Mouse (Mus musculus) MN1 (cell line): ENCODE data around the gene A930018P22Rik.
"Not testable (repeated sequence)": the region's sequence is repeated elsewhere in the genome, so short reads cannot be mapped to it uniquely, and the experiment has no call there.

ENCODE experiments used
- DNase-seq: peaks from one replicate; pipeline ENCODE4 v3.0.0-alpha.2; 2016; ENCODE audit warnings: low spot score

The A930018P22Rik gene

DNA sequence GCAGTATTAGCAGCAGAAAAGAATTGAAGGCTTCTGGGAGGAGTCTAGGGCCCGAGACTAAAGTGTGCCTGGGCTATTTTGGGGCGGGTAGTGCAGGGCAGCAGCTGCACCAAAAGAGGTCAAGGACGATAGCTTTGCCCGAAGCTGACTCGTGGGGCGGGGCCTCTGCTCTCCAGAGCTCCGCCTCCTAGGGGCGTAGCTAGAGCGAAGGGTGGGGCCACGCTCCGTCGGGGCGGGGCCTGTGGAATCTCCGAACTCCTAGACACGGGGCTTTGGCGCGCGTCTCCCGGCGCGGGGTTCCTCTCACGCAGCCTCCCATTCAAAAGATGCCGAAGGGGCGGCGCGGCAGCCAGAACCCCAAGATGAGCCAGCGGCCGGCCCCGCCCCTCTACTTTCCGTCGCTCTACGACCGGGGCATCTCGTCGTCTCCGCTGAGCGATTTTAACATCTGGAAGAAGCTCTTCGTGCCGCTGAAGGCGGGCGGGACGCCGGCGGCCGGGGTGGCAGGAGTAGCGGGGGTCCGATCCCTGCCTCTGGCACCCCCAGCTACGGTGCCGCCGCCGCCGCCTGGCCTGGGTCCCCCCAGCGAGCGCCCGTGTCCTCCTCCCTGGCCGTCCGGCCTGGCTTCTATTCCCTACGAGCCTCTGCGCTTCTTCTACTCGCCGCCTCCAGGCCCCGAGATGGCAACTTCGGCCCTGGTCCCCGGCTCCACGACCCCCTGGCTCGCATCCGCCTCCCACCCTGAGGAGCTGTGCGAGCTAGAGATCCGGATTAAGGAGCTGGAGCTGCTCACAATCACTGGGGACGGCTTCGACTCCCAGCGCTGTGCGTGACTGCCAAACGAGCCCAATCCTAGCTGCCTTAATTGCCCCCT lies at the start of gene A930018P22Rik:
A930018P22Rik (plus strand) TSS at position 265 of the 874 bp plus-strand sequence.
- DNase-seq: peak; percentile 92

DNA sequence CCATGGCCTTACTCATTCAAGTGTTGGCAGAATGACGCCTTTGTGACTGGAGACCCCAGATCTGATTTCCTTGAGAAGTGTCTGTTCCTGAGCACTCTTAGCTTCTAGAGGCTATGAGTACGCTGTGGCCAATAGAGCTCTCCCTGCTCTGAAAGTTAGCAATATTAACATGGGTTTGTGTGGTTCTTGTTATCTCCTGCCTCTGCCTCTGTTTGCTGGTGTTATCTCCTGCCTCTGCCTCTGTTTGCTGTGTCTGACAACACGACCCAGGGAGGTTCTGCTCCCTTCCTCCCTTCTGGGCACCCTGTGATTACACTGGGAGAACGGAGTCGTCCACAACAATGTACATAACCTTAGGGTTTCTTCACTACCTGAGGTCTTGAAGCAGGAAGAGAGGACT lies 44.3 kb upstream of the A930018P22Rik start:
- DNase-seq: not testable (repeated sequence)

- not testable (repeated sequence) for DNase-seq
These were observed 41.0 kb upstream of the A930018P22Rik start for GRCm38 (mm10) chr2:104081436-104082050.

DNA sequence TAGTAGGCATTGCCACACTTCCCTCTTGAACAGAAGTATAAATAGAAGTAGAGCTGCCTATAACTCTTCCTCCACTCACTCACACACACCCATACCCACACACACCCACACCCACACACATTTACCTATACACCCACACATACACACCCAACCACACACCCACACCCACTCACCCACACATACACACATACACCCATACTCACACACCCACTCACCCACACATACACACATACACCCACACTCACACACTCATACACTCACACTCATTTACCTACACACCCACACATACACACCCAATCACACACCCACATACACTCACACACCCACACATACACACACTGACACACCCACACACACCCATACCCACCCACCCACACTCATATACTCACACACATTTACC lies 40.1 kb upstream of the A930018P22Rik start:
- DNase-seq: no peak

DNA sequence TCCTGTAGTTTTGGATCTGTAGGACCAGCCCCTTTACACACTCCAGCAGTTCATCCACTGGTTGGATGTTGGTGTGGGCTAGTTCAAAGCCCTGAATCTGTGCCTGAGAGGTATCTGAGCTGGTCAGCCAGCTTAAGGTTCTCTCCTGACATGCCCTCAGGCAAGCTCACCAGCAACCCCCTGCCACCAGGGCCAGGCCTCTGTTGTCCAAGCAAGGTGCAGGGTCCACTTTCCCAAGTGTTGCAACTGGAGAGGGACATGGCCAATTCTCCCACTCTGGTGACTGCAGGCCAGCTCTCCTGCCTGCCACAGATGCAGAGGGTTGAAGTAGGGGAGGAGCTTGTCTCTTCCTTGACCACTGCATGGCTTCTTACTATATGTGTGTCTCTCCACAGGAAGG lies 38.5 kb upstream of the A930018P22Rik start:
- DNase-seq: not testable (repeated sequence)

- DNase-seq: not testable (repeated sequence)
These were observed 35.0 kb upstream of the A930018P22Rik start for GRCm38 (mm10) chr2:104087562-104087961.

DNA sequence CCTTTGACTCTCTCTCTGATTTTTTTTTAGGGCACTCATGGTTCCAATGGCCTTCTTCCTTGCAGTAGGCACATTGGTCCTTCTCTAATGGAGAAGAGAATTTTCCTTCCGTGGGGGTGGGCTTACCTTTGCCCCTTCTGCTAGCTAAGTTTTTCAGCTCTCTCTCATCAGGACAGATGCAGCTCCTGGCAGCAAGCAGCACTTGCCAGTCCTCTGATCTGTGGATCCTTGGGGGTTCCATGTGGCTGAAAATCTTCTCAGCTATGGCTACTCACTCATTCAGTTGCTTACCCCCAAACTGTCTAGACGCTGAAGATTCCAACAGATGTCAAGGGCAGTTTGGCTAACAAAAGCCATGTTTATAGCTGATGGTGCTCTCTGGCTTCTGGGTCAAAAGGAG lies 29.3 kb upstream of the A930018P22Rik start:
- DNase-seq: no peak

- peak; percentile 80 for DNase-seq
These were observed 26.8 kb upstream of the A930018P22Rik start, which contains the start of gene Cd59a for GRCm38 (mm10) chr2:104095741-104096213. Cd59a (plus strand) TSS chr2:104095801.

- no peak for DNase-seq
These were observed 26.3 kb upstream of the A930018P22Rik start for GRCm38 (mm10) chr2:104096256-104096655.

DNA sequence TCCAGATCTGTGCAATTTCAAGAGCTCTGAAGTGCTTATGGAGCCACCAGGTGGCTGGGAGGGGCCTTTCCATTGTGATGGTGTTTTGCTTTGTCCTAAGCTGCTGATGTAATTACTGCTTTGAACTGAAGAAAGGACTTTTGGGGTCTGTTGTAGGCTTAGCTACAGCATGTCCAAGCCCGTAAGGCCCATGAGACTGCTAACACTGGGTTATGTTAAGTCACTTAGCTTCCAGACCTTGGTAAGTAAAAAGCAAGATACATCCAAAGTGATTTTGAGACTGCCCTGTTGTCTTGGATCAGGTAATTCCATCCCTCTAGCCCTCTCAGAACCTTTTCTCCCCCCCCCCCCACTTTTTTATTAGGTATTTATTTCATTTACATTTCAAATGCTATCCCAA lies 25.8 kb upstream of the A930018P22Rik start:
- DNase-seq: not testable (repeated sequence)

DNA sequence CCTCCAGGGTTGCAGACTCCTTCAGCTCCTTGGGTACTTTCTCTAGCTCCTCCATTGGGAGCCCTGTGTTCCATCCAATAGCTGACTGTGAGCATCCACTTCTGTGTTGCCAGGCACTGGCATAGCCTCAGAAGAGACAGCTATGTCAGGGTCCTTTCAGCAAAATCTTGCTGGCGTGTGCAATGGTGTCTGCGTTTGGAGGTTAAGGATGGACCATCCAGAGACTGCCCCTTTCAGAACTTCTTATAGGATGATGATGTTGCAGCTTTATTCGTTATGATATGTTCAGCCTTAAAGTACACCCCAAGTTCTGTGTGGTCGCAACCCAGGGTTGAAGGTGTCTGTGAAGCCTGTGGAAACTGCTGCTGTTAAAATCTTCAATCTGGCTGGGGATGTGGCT lies 25.2 kb upstream of the A930018P22Rik start:
- DNase-seq: not testable (repeated sequence)

GRCm38 (mm10) chr2:104098529-104099230 lies 23.9 kb upstream of the A930018P22Rik start:
- no peak for DNase-seq

DNA sequence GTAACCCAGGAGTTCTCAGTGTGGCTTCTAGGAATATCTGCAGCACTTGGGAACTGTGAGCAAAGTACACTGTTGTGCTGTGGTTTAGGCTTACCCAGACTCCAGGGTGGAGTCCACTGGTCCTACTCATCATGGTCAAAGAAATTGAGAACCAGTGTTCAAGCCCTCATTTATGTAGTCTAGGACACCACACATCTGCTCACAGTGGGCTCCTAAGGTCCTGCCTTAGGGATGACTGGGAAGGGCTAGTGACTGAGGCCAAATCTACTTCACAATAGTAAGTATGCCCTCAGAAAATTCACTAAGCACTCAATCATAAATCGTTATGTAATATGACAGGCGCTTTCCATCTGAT lies 23.4 kb upstream of the A930018P22Rik start:
- DNase-seq: no peak

DNA sequence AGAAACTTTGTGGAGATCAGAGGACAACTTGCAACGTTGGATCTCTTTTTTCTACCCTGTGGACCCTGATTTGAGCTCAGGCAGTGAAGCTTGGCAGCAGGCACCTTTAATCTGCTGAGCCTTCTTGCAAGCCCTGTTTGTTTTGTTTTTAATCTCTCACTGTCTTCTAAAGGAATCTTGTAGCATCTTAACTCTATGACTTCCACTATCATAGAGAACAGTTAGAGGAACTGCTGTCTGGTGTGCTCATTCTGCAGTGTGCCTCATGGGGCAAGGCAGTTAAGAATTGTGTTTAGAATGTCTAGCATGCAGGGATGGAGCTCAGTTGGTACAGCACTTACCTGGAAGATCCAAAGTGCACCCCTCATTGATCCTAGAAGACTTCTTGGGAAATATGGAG lies 22.6 kb upstream of the A930018P22Rik start:
- DNase-seq: no peak

DNA sequence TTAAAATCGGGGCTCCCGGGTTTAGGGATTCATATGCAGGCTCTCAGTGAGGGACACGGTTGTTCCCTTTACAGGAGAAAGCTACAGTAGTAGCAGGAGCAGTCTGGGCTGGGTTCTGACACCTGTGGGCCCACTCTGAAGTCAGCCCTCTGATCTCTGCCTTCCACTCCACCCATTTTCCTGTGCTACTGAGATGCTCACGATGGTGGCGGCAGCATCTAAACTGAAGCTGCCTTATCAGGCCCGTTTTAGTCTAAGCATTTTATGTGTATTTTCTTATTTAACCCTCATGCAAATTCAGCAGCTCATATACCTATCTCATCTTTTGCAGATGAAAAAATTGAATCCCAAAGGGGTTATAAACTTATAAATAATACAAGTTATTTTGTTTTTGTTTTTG lies 17.8 kb upstream of the A930018P22Rik start:
- no peak for DNase-seq

- DNase-seq: not testable (repeated sequence)
These were observed 13.5 kb upstream of the A930018P22Rik start for GRCm38 (mm10) chr2:104109021-104109420.

GRCm38 (mm10) chr2:104109528-104109927 lies 13.0 kb upstream of the A930018P22Rik start:
- no peak for DNase-seq

- no peak for DNase-seq
These were observed 12.5 kb upstream of the A930018P22Rik start for GRCm38 (mm10) chr2:104110031-104110430.

DNA sequence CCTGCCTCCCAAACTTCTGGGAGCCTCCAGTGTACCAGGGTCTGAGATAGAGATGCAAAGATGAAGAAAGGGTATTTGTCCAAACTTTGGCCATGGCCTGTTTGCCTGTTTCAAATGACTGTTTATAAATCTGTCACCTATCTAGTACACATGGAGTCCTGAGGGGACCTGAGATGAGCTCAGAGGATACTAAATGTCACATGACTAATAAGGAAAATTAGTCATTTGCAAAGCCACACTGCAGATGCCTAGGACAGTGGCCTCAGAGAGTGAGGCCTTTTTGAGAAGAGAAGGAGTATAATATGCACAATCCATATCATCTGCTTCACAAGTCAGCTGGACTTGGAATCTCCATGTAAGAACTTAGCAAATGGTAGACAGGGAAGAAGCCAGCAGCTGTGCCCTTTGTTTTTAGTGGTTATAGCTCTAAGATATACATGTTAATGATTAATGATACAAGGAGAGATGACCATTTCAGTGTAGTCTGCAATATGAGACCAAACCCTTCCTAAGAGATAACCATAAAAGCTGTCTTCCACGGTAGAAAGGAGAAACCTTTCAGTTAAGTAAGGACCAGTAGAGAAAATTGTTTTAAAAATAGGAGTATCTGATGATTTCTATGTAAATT lies 11.3 kb upstream of the A930018P22Rik start:
- DNase-seq: not testable (repeated sequence)

- DNase-seq: not testable (repeated sequence)
These were observed 9.0 kb upstream of the A930018P22Rik start for GRCm38 (mm10) chr2:104113563-104113962.

- no peak for DNase-seq
These were observed 7.7 kb upstream of the A930018P22Rik start for GRCm38 (mm10) chr2:104114898-104115297.

- DNase-seq: not testable (repeated sequence)
These were observed 5.4 kb upstream of the A930018P22Rik start for GRCm38 (mm10) chr2:104117173-104117572.
